ENCODE assay signal across 9 mouse cellular contexts in the genomic region with DNA sequence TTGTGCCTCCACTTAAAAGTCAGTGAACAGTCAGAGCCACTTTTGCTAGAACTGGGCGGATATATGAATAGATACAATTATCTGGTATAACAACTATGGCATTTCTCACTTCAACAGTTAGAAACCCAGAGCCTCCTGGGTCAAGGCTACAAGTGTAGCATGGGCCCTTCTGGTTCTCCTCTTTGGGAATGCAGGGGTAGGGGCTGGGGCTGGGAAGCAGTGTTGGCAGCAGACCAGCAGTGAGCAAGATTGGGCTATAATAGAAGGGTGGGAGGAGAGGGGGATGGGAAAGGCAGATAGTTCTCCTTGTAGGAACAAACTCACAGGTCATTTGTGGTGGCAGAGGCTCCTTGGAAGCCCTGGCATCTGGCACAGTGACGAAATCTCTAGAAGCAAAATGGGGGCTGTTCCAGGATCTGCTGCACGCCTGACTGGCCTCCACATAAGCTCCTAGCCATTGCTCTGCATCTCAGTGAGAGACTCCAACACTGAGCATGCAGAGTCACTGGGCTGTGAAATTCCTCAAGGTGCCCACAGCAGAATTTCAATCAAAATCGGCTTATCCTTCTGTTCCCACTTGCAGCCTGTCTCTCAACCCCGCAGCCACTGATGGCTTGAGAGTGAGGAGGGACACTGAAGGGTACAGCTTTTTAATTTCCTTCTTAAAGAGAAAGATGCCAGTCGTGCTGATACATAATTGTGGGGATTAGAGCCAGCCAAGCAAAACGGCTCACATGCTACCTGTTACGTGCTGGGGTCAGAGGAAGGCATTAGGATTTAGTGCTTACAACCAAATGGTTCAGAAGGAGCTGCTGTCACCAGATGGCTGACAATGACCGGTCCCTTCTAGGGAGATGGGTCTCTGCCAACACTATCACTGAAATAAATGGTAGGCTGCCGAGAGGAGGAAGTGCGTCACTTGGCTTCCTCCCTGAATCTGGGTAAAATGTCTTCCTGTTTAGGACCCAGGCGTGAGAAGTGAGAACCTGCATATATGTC.
DNase-seq lines count a peak whose midpoint lies in the region; ATAC-seq lines count a peak whose summit lies in the region.
"Had no signal": no experiment of that assay in that cellular context is flagged by ENCODE, and none has a peak within 500 bp of the region (broad histone marks: within the 10 kb centered on the region; RNA-seq: fewer than 3 reads in every experiment).

No protein-coding gene starts in this region.

- no peak overlapping the region for H3K4me2 ChIP-seq in neural tube, embryonic 13.5 days

- H3K27me3 ChIP-seq in neural tube, embryonic 13.5 days = no peaks in the 10 kb centered on the region

- no peaks in the 10 kb centered on the region for H3K9me3 ChIP-seq in neural tube, embryonic 13.5 days
- H3K9me3 ChIP-seq: megakaryocyte, embryonic 14.5 days had no signal

- ATAC-seq in neural tube, embryonic 13.5 days (ENCODE audit: low read depth) = no peak

- peaks cover 26% of the 10 kb centered on the region for H3K4me1 ChIP-seq in neural tube, embryonic 13.5 days (replicated peaks)
- H3K4me1 ChIP-seq: megakaryocyte, embryonic 14.5 days had no signal

- peak overlapping the region; percentile 46 for H3K27ac ChIP-seq in neural tube, embryonic 13.5 days (replicated peaks)

- no peaks in the 10 kb centered on the region for H3K36me3 ChIP-seq in neural tube, embryonic 13.5 days

- no peak overlapping the region for H3K4me3 ChIP-seq in neural tube, embryonic 13.5 days
- H3K4me3 ChIP-seq: megakaryocyte, embryonic 14.5 days had no signal

- WGBS in neural tube, embryonic 13.5 days = 67% methylated on average over 12 of the region's 12 CpGs

- no peak overlapping the region for H3K9ac ChIP-seq in neural tube, embryonic 13.5 days

- no peak for DNase-seq in neural tube, embryonic 10.5 days (ENCODE audit: extremely low spot score, low spot score)
- DNase-seq in embryo, embryonic 9.5 days (ENCODE audit: extremely low spot score) = peak; percentile 4
- peak; percentile 45 for DNase-seq in kidney, postnatal 10 days
- DNase-seq in adrenal gland, postnatal 4 days (ENCODE audit: low spot score in 2 of 2) = no peak
- no peak for DNase-seq in urinary bladder, postnatal 36 days (ENCODE audit: low spot score in 2 of 2)
- DNase-seq in adrenal gland, adult 8-10 months = no peak
- DNase-seq in urinary bladder, postnatal 10 days (ENCODE audit: low spot score) = no peak

Comparison
In these comparisons a context has a peak if more than half of its experiments do, and no peak if none do; other contexts are left out.
1. DNase-seq: peak in embryo, embryonic 9.5 days (single experiment) and kidney, postnatal 10 days (single experiment); none in neural tube, embryonic 10.5 days (single experiment), adrenal gland, postnatal 4 days (0 of 2), urinary bladder, postnatal 36 days (0 of 2), adrenal gland, adult 8-10 months (single experiment) and urinary bladder, postnatal 10 days (single experiment).